Mouse (Mus musculus) adrenal gland (tissue): Measurements from ENCODE around the gene Cpm.
"Not testable (repeated sequence)": the region's sequence is repeated elsewhere in the genome, so short reads cannot be mapped to it uniquely, and the experiment has no call there.

ENCODE experiments used
- intact Hi-C: fragments of 180-260 bp; cut with DNase I; formaldehyde crosslinking; loops from one replicate; pipeline ENCODE4 v1.15.1; 2025

Cpm gene

GRCm38 (mm10) chr10:117593041-117593570 lies 36.2 kb upstream of the Cpm start:
- intact Hi-C loops, result no loop called here

GRCm38 (mm10) chr10:117593857-117594256 lies 35.4 kb upstream of the Cpm start:
- intact Hi-C loops, result no loop called here

- intact Hi-C loops, result no loop called here
These were observed 34.9 kb upstream of the Cpm start for GRCm38 (mm10) chr10:117594291-117594850.

- intact Hi-C loops, result no loop called here
These were observed 34.4 kb upstream of the Cpm start for GRCm38 (mm10) chr10:117594913-117595312.

GRCm38 (mm10) chr10:117595442-117596164 lies 33.7 kb upstream of the Cpm start:
- intact Hi-C loops, result no loop called here

- intact Hi-C loops, result no loop called here
These were observed 33.0 kb upstream of the Cpm start for GRCm38 (mm10) chr10:117596165-117596735.

GRCm38 (mm10) chr10:117596771-117597324 lies 32.5 kb upstream of the Cpm start:
- intact Hi-C loops, result no loop called here

GRCm38 (mm10) chr10:117597371-117598265 lies 31.7 kb upstream of the Cpm start:
- intact Hi-C loops, result not testable (repeated sequence)

GRCm38 (mm10) chr10:117598266-117598950 lies 30.9 kb upstream of the Cpm start:
- intact Hi-C loops, result no loop called here

- intact Hi-C loops, result not testable (repeated sequence)
These were observed 30.2 kb upstream of the Cpm start for GRCm38 (mm10) chr10:117598951-117599572.

- intact Hi-C loops, result no loop called here
These were observed 27.9 kb upstream of the Cpm start for GRCm38 (mm10) chr10:117601146-117602035.

- intact Hi-C loops, result no loop called here
These were observed 26.8 kb upstream of the Cpm start for GRCm38 (mm10) chr10:117602325-117603129.

GRCm38 (mm10) chr10:117603130-117603833 lies 26.0 kb upstream of the Cpm start:
- intact Hi-C loops, result no loop called here

GRCm38 (mm10) chr10:117603834-117604623 lies 25.3 kb upstream of the Cpm start:
- intact Hi-C loops, result no loop called here

- intact Hi-C loops, result no loop called here
These were observed 24.5 kb upstream of the Cpm start for GRCm38 (mm10) chr10:117604624-117605282.
